Mouse (Mus musculus) lung, embryonic 15.5 days (tissue): ENCODE measurements around the gene H2-DMb2. TPM values are rescaled to one million over a fixed set of nuclear protein-coding genes. Genes with fewer than 3 reads are reported as not detected.
A peak's percentile ranks its signal among the peaks of the same experiment; 100 is the strongest.
"Not testable (repeated sequence)": the region's sequence is repeated elsewhere in the genome, so short reads cannot be mapped to it uniquely, and the experiment has no call there.

ENCODE experiments used
- ATAC-seq: fragments of 200-750 bp; cut with Nextera tagmentation; 2 replicates; pipeline ENCODE4 v1.8.0; 2017; ENCODE audit warnings: moderate number of reproducible peaks, borderline replicate concordance; ENCODE audit not compliant: low FRiP score, low TSS enrichment; ENCODE audit errors: extremely low read depth
- H3K27ac ChIP-seq: fragments of 300-500 bp; sonication (generic); 2 replicates; pipeline ENCODE4 v1.5.1; 2015; ENCODE audit warnings: moderate library complexity, mild to moderate bottlenecking, inconsistent platforms
- H3K27me3 ChIP-seq: fragments of 300-500 bp; sonication (generic); 2 replicates; pipeline ENCODE4 v1.6.1; 2015; ENCODE audit warnings: inconsistent platforms
- H3K36me3 ChIP-seq: fragments of 300-500 bp; sonication (generic); 2 replicates; pipeline ENCODE4 v1.6.1; 2015; ENCODE audit warnings: inconsistent platforms
- H3K4me1 ChIP-seq: fragments of 300-500 bp; sonication (generic); 2 replicates; pipeline ENCODE4 v1.6.1; 2015; ENCODE audit warnings: inconsistent platforms
- H3K4me2 ChIP-seq: fragments of 300-500 bp; sonication (generic); 2 replicates; pipeline ENCODE4 v1.6.1; 2015; ENCODE audit warnings: inconsistent platforms, mild to moderate bottlenecking, moderate library complexity
- H3K4me3 ChIP-seq: fragments of 300-500 bp; sonication (generic); 2 replicates; pipeline ENCODE4 v1.5.1; 2015; ENCODE audit warnings: mild to moderate bottlenecking, inconsistent platforms
- H3K9ac ChIP-seq: fragments of 300-500 bp; sonication (generic); 2 replicates; pipeline ENCODE4 v1.6.1; 2015; ENCODE audit warnings: inconsistent platforms
- H3K9me3 ChIP-seq: fragments of 300-500 bp; sonication (generic); 2 replicates; pipeline ENCODE4 v1.6.1; 2016; ENCODE audit warnings: inconsistent platforms
- WGBS: fragments of 180-500 bp; shearing (Covaris S2); methylation state at CpG from one replicate; pipeline ENCODE4 v1.1.7; 2015; 5-methylcytosine and 5-hydroxymethylcytosine counted together
- polyA plus RNA-seq: library from polyadenylated mRNA; unstranded; fragments of >200 nt; fragmentation: Nextera tagmentation; extraction: Ambion mirVana; gene quantifications from 2 replicates; pipeline ENCODE4 v1.2.1, GENCODE M21; 2015

The H2-DMb2 gene
- polyA plus RNA-seq, 1 experiment from 2014 or later, result 1.9 TPM

DNA sequence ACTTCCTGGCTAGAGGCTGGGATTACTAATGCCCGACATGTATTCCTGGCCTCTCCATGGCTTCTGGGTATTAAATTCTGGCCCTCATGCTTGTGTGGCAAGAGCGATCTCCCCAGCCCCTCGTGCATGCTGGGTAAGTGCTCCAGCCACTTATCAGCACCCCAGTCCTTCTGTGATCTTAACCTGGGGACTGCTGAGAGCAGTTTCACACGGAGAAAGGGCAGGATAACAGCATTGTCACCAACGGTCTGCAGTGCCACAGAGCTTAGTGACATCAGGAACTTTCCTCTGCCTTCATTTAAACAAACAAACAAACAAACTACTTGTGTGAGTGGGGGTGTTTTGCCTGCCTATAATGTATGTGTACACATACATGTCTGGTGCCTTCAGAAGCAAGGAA lies 2.9 kb upstream of the H2-DMb2 start:
- H3K9ac ChIP-seq, result no peak overlapping the region
- H3K4me2 ChIP-seq, result peak overlapping the region; percentile 55
- peaks cover 27% of the 10 kb centered on the region for H3K4me1 ChIP-seq
- no peak overlapping the region for H3K27ac ChIP-seq
- no peak for ATAC-seq
- WGBS, result 5% methylated on average over 5 of the region's 5 CpGs
- H3K27me3 ChIP-seq, result peaks cover 48% of the 10 kb centered on the region
- H3K4me3 ChIP-seq, result no peak overlapping the region
- no peaks in the 10 kb centered on the region for H3K36me3 ChIP-seq
- H3K9me3 ChIP-seq, result no peaks in the 10 kb centered on the region

DNA sequence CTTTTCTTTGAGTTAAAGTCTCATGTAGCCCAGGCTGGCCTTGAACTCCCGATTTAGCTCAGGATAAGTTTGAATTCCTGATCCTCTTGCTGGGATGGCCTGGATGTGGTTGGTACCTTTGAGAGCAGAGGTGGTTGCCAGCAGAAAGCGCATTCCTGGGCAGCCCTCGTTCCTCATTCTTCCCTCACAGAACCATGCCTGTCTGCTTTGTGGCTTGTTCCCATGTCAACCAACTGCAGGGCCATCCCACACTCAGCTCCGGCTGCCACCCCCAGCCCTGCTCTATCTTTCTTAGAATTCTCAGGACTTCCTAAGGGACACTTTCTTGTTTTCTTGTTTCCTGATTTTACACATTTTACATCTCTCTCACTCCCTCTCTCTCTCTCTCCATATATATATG lies 1.7 kb upstream of the H2-DMb2 start:
- WGBS, result 63% methylated on average over 4 of the region's 4 CpGs
- ATAC-seq, result no peak
- Histone ChIP-seq H3K9me3 (no peaks in the 10 kb centered on the region), H3K9ac (no peak overlapping the region), H3K27ac (no peak overlapping the region), H3K36me3 (no peaks in the 10 kb centered on the region), H3K27me3 (peaks cover 46% of the 10 kb centered on the region), H3K4me2 (no peak overlapping the region), H3K4me1 (peaks cover 19% of the 10 kb centered on the region), H3K4me3 (no peak overlapping the region)

DNA sequence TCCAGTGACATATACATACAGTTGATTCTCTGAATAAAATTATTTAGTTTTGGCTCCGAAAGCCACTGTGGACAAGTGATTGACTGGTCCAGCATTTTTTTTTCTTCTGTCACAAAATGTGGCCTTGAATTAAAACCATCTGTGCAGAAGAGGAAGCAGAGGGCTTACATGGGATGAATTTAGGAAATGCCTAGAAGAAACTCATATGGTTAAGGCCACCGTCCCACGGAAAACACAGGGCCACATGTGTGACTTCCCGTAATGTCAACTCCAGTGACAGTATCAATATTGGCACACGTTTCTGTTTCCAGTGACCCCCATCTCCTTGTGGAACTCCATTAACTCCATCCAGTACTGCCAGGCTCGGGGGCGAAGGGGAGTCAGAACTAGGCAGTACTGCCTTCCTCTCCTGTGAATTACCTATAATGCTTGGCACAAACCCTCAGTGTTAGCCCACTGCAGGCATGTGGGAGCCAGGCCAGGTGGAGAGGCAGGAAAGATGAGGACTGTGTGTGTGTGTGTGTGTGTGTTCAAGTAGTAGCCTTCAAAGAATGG lies 574 bp upstream of the H2-DMb2 start:
- peak overlapping the region; percentile 18; the same call in 1 of the 2 replicates for H3K4me2 ChIP-seq
- peaks cover 38% of the 10 kb centered on the region for H3K27me3 ChIP-seq
- H3K27ac ChIP-seq, result peak overlapping the region; percentile 56
- peak; percentile 28; the same call in 1 of the 2 replicates for ATAC-seq
- H3K4me1 ChIP-seq, result peaks cover 19% of the 10 kb centered on the region
- no peaks in the 10 kb centered on the region for H3K9me3 ChIP-seq
- 51% methylated on average over 7 of the region's 7 CpGs for WGBS
- no peak overlapping the region for H3K4me3 ChIP-seq
- H3K9ac ChIP-seq, result no peak overlapping the region
- H3K36me3 ChIP-seq, result no peaks in the 10 kb centered on the region

DNA sequence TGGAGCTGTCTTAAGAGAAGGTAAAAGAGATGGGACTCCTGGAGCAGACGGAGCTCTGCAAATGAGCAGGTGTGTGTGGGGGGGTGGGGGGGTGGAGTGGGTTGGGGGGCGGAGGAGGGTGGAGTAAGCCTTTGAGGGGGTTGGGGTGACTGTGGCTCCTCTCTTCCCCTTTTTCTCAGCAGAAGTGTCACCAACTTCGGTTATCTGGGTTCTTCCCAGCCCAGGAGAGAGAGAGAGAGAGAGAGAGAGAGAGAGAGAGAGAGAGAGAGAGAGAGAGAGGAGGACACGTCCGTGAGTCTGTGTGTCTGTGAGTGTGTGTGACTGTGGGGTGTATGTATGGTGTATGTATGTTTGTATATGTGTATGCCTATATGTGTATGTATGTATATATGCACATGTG lies 354 bp downstream of the H2-DMb2 start:
- Histone ChIP-seq H3K4me3 (no peak overlapping the region), H3K27ac (no peak overlapping the region), H3K4me1 (peaks cover 19% of the 10 kb centered on the region), H3K27me3 (peaks cover 29% of the 10 kb centered on the region), H3K36me3 (no peaks in the 10 kb centered on the region), H3K9me3 (no peaks in the 10 kb centered on the region), H3K9ac (no peak overlapping the region), H3K4me2 (no peak overlapping the region)
- no peak for ATAC-seq
- 51% methylated on average over 4 of the region's 5 CpGs for WGBS

DNA sequence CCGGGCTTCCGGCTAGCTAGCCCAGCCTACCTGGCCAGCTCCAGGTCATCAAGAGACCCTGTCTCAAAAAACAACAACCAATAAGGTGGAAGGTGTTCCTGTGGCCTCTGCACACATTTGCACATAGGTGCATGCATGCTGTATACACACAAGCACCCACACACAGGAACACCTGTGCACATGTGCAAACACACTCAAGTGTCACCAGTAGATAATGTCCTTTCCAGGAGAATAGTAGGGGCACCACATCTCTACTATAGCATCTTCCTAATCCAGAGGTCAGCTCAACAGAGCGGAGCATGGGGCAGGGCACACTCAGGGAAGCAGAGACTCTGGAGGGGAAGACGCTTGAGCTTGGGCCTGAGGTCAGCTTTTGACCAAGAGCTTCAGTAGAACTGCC lies 1.1 kb downstream of the H2-DMb2 start:
- H3K27me3 ChIP-seq, result peaks cover 22% of the 10 kb centered on the region
- 74% methylated on average over 4 of the region's 4 CpGs for WGBS
- H3K9me3 ChIP-seq, H3K9ac ChIP-seq, H3K4me3 ChIP-seq, H3K27ac ChIP-seq, H3K4me2 ChIP-seq, H3K36me3 ChIP-seq, ATAC-seq: not testable (repeated sequence)
- H3K4me1 ChIP-seq, result peaks cover 16% of the 10 kb centered on the region

DNA sequence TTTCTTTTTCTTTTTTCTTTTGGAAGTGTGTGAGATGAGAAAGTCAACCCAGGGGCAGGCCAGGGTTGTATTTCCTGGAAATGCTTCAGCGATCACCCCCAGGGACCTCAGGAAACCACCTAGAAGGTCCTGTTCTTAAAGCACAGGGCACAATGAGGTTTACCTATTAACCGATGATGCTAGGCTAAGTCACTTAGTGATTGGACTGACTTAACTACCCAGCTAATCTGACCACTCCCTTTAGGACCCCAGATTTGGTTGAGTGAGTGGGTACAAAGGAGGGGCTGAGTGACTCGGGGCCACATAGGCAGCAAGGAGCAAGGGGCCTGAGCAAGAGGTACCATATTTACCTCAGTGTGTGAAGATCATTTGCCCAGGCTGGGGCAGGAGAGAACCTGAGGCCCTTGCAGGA lies 1.9 kb downstream of the H2-DMb2 start:
- no peak overlapping the region for H3K4me3 ChIP-seq
- H3K9ac ChIP-seq, result no peak overlapping the region
- peaks cover 16% of the 10 kb centered on the region for H3K27me3 ChIP-seq
- H3K27ac ChIP-seq, result no peak overlapping the region
- H3K36me3 ChIP-seq, result no peaks in the 10 kb centered on the region
- H3K4me2 ChIP-seq, result no peak overlapping the region
- H3K4me1 ChIP-seq, result peaks cover 8% of the 10 kb centered on the region
- no peak for ATAC-seq
- WGBS, result 71% methylated on average over 3 of the region's 3 CpGs
- no peaks in the 10 kb centered on the region for H3K9me3 ChIP-seq

DNA sequence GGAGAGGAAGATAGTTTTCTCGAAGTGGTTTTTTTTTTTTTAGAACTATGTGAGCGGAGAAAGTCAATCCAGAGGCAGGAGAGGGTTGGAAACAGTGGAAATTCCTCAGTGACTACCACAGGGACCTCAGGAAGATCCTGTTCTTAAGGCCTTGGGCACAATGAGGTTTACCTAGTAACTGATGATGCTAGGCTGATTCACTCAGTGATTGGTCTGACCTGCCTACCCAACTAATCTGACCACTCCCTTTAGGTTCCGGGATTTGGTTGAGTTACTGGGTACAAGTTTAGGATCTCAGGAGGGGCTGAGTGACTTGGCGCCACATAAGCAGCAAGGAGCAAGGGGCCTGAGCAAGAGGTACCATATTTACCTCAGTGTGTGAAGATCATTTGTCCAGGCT lies 9.8 kb downstream of the H2-DMb2 start, which contains the start of gene H2-DMb1:
TSS of gene H2-DMb1 (plus strand) at position 150 of the 400 bp plus-strand sequence.
- H3K4me1 ChIP-seq, result no peaks in the 10 kb centered on the region
- H3K9ac ChIP-seq, result no peak within 1 kb of the TSS
- H3K27me3 ChIP-seq, result no peaks in the 10 kb centered on the region
- H3K4me3 ChIP-seq, result no peak within 1 kb of the TSS
- H3K4me2 ChIP-seq, result no peak within 1 kb of the TSS
- H3K27ac ChIP-seq, result no peak within 1 kb of the TSS
- WGBS, result 47% methylated on average over 4 of the region's 4 CpGs
- H3K36me3 ChIP-seq, result no peaks in the 10 kb centered on the region
- ATAC-seq, result 0 out of 2 replicates have a peak, but pooled peaks have one; percentile 35
- no peaks in the 10 kb centered on the region for H3K9me3 ChIP-seq

DNA sequence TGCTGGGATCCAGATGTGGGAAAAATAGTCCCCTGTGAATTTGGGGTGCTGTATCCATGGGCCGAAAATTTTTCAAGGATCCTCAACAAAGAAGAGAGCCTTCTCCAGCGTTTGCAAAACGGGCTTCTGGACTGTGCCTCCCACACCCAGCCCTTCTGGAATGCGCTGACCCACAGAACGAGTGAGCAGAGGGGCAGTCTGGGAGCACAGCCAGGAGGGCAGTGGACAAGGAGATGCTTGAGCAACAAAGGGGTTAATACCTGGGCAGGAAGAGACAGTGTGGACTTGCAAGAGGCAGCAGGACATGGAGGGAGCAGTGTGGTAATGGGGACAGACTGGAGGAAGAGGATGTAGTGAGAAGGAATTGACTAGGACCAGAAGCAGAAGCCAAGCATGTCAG lies 12.4 kb downstream of the H2-DMb2 start:
- no peaks in the 10 kb centered on the region for H3K9me3 ChIP-seq
- H3K4me1 ChIP-seq, result no peaks in the 10 kb centered on the region
- no peak overlapping the region for H3K4me2 ChIP-seq
- no peak overlapping the region for H3K4me3 ChIP-seq
- H3K9ac ChIP-seq, result no peak overlapping the region
- H3K27me3 ChIP-seq, result no peaks in the 10 kb centered on the region
- H3K27ac ChIP-seq, result no peak overlapping the region
- no peak for ATAC-seq
- WGBS, result 32% methylated on average over 5 of the region's 5 CpGs
- H3K36me3 ChIP-seq, result no peaks in the 10 kb centered on the region

DNA sequence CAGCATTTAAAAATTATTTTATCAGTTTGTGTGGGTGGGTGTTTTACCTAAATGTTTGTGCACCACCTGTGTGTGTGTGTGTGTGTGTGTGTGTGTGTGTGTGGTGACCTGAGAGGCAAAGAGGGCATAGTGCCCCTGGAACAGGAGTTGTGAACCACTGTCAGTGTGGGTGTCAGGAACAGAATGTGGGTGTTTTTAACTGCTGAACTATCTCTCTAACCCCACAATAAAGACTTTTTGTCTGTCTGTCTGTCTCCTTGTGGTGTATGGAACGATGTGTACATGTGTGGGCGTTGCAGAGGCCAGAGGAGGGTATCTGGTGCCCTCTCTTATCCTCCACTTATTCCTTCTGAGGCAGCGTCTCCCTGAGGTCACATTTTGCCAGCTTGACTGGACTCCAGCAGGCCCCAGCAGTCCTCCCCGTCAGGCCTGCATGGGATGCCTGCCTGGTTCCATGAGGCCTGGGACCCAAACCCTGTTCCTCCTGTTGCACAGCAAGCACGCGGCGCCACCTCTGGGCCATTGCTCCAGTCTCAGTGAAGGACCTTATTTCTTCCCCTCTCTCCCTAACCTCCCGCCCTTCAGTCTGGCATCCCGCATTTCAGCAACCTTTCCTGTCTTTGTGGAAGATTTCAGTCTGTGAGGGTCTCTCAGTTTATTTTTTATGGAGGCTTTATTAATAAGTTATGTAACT lies 21.2 kb downstream of the H2-DMb2 start:
- 35% methylated on average over 9 of the region's 9 CpGs for WGBS
- no peaks in the 10 kb centered on the region for H3K36me3 ChIP-seq
- no peak overlapping the region for H3K4me2 ChIP-seq
- no peak overlapping the region for H3K4me3 ChIP-seq
- H3K27me3 ChIP-seq, result no peaks in the 10 kb centered on the region
- no peak overlapping the region for H3K27ac ChIP-seq
- H3K4me1 ChIP-seq, result no peaks in the 10 kb centered on the region
- H3K9me3 ChIP-seq, result no peaks in the 10 kb centered on the region
- no peak overlapping the region for H3K9ac ChIP-seq
- ATAC-seq, result no peak

DNA sequence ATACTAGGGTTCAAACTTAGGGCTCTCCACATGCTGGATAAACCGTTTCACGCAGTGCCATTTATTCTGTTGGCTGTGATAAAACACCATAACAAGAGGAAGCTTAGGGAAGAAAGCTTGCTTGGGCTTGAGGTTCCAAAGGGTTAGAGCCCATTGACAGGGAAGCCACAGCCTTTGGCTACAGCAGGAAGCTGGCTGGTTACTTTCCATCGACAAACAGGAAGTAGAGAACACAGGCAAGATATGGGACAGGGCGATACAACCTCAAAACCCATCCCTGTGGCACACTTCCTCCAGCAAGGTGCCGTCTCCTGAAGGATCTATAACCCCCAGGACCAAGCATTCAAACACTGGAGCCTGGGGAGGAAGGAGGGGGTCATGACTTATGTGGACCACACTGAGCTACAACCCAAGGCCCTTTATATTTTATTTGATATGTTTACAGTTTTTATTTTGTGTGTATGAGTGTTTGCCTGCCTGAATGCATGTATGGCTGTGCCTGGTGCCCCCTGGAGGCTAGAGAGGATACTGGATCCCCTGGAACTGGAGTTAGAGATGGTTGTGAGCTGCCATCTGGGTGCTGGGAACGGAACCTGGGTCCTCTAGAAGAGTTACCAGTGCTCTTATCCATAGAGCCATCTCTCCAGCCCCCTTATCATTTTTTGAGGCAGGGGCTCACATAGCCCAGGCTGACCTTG lies 22.1 kb downstream of the H2-DMb2 start:
- H3K36me3 ChIP-seq, result no peaks in the 10 kb centered on the region
- no peak for ATAC-seq

DNA sequence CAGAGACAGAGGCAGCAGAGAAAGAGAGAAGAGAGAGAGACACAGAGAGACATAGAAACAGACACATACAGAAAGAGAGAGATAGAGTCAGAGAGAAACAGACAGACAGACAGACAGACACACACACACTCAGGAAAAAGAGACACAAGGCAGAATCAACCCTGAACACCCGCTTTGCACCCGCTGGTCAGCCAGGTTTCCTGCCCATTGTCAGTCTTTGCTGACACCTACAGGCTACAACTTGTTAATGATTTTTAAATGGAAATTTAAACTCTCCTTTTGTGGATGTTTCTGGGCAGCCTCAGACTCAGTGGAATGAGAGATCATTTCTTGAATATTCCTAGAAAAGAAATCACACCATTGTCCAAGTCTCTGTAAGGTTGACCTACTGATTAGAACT lies 26.2 kb downstream of the H2-DMb2 start:
- H3K4me2 ChIP-seq, result no peak overlapping the region
- H3K9me3 ChIP-seq, result no peaks in the 10 kb centered on the region
- H3K36me3 ChIP-seq, result no peaks in the 10 kb centered on the region
- H3K4me3 ChIP-seq, result no peak overlapping the region
- H3K4me1 ChIP-seq, result no peaks in the 10 kb centered on the region
- ATAC-seq, result no peak
- 1% methylated on average over 2 of the region's 2 CpGs for WGBS
- H3K27me3 ChIP-seq, result no peaks in the 10 kb centered on the region
- no peak overlapping the region for H3K9ac ChIP-seq
- no peak overlapping the region for H3K27ac ChIP-seq

More for the DNA sequence above, 22.1 kb downstream of the H2-DMb2 start:
- Histone ChIP-seq H3K27me3 (no peaks in the 10 kb centered on the region), H3K4me2 (no peak overlapping the region), H3K27ac (no peak overlapping the region), H3K9ac (no peak overlapping the region), H3K4me3 (no peak overlapping the region), H3K4me1 (no peaks in the 10 kb centered on the region), H3K9me3 (no peaks in the 10 kb centered on the region)
- WGBS, result 72% methylated on average over 6 of the region's 6 CpGs

DNA sequence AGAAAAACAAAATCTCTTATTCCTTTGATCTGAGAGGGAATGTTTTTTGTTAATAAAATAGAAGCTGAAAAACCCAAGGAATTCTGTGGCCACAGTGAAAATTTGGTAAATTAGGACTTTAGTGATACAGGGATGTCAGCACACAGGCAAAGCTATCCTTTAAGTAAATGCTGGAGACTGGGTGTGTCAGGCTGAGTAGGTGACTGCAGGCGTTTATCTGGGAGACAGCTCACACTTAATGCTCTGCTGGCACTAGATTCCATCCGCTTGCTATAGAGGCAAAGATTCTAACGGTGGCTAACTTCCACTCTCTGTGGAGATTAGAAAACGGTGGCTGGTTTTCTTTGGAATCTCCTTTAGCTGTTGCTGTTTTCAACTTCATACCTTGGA lies 27.4 kb downstream of the H2-DMb2 start:
- Histone ChIP-seq H3K9me3 (no peaks in the 10 kb centered on the region), H3K4me1 (no peaks in the 10 kb centered on the region), H3K36me3 (no peaks in the 10 kb centered on the region), H3K4me3 (no peak overlapping the region), H3K9ac (no peak overlapping the region), H3K4me2 (no peak overlapping the region), H3K27ac (no peak overlapping the region), H3K27me3 (no peaks in the 10 kb centered on the region)
- no peak for ATAC-seq
- WGBS, result 15% methylated on average over 4 of the region's 4 CpGs
